Mouse (Mus musculus) embryonic facial prominence, embryonic 15.5 days (tissue): ENCODE results near the gene Plekho1. TPM values are rescaled to one million over a fixed set of nuclear protein-coding genes. Genes with fewer than 3 reads are reported as not detected.

ENCODE experiments used
- ATAC-seq: fragments of 200-750 bp; cut with Nextera tagmentation; 2 replicates; pipeline ENCODE4 v1.8.0; 2017; ENCODE audit warnings: low read depth, moderate TSS enrichment; ENCODE audit not compliant: insufficient number of reproducible peaks, low FRiP score, low TSS enrichment
- H3K27ac ChIP-seq: fragments of 300-500 bp; sonication (generic); replicated peaks from 2 replicates; pipeline ENCODE4 v1.5.1; 2015; ENCODE audit warnings: mild to moderate bottlenecking, inconsistent platforms
- H3K27me3 ChIP-seq: fragments of 300-500 bp; sonication (generic); 2 replicates; pipeline ENCODE4 v1.6.1; 2015; ENCODE audit warnings: inconsistent platforms
- H3K36me3 ChIP-seq: fragments of 300-500 bp; sonication (generic); 2 replicates; pipeline ENCODE4 v1.6.1; 2015; ENCODE audit warnings: mild to moderate bottlenecking, inconsistent platforms
- H3K4me1 ChIP-seq: fragments of 300-500 bp; sonication (generic); 2 replicates; pipeline ENCODE4 v1.6.1; 2015; ENCODE audit warnings: inconsistent platforms
- H3K4me2 ChIP-seq: fragments of 300-500 bp; sonication (generic); replicated peaks from 2 replicates; pipeline ENCODE4 v1.6.1; 2015; ENCODE audit warnings: mild to moderate bottlenecking, inconsistent platforms
- H3K4me3 ChIP-seq: fragments of 300-500 bp; sonication (generic); replicated peaks from 2 replicates; pipeline ENCODE4 v1.5.1; 2015; ENCODE audit warnings: mild to moderate bottlenecking, inconsistent platforms
- H3K9ac ChIP-seq: fragments of 300-500 bp; sonication (generic); 2 replicates; pipeline ENCODE4 v1.6.1; 2015; ENCODE audit warnings: inconsistent platforms
- H3K9me3 ChIP-seq: fragments of 300-500 bp; sonication (generic); replicated peaks from 2 replicates; pipeline ENCODE4 v1.6.1; 2016; ENCODE audit warnings: inconsistent platforms
- WGBS: fragments of 180-500 bp; shearing (Covaris S2); methylation state at CpG from one replicate; pipeline ENCODE4 v1.1.7; 2015; 5-methylcytosine and 5-hydroxymethylcytosine counted together
- polyA plus RNA-seq: library from polyadenylated mRNA; unstranded; fragments of >200 nt; fragmentation: Nextera tagmentation; extraction: Ambion mirVana; gene quantifications from 2 replicates; pipeline ENCODE4 v1.2.1, GENCODE M21; 2015

The Plekho1 gene
- polyA plus RNA-seq, 1 experiment from 2014 or later: 36.7 TPM

GRCm38 (mm10) chr3:95944742-95945141, 51.1 kb downstream of the Plekho1 start:
- ATAC-seq: no peak
- Histone ChIP-seq H3K4me2 (no peak overlapping the region), H3K27ac (no peak overlapping the region), H3K9ac (no peak overlapping the region), H3K36me3 (peaks cover 66% of the 10 kb centered on the region), H3K27me3 (no peaks in the 10 kb centered on the region), H3K4me1 (no peaks in the 10 kb centered on the region; the same call in 1 of the 2 replicates), H3K4me3 (no peak overlapping the region), H3K9me3 (no peaks in the 10 kb centered on the region)
- 90% methylated on average over 8 of the region's 8 CpGs for WGBS

- H3K4me1 ChIP-seq: no peaks in the 10 kb centered on the region; the same call in 1 of the 2 replicates
- H3K27ac ChIP-seq: no peak overlapping the region
- H3K36me3 ChIP-seq: peaks cover 77% of the 10 kb centered on the region
- no peak overlapping the region for H3K9ac ChIP-seq
- 95% methylated on average over 7 of the region's 7 CpGs for WGBS
- no peak overlapping the region for H3K4me3 ChIP-seq
- ATAC-seq: no peak
- no peaks in the 10 kb centered on the region for H3K9me3 ChIP-seq
- H3K27me3 ChIP-seq: no peaks in the 10 kb centered on the region
- no peak overlapping the region for H3K4me2 ChIP-seq
These were observed 52.6 kb downstream of the Plekho1 start for GRCm38 (mm10) chr3:95943226-95943625.

GRCm38 (mm10) chr3:95942749-95943148, 53.1 kb downstream of the Plekho1 start:
- peaks cover 82% of the 10 kb centered on the region for H3K36me3 ChIP-seq
- no peaks in the 10 kb centered on the region for H3K9me3 ChIP-seq
- H3K4me3 ChIP-seq: no peak overlapping the region
- H3K4me2 ChIP-seq: no peak overlapping the region
- H3K27ac ChIP-seq: no peak overlapping the region
- H3K4me1 ChIP-seq: no peaks in the 10 kb centered on the region; the same call in 1 of the 2 replicates
- 73% methylated on average over 6 of the region's 6 CpGs for WGBS
- H3K27me3 ChIP-seq: no peaks in the 10 kb centered on the region
- H3K9ac ChIP-seq: no peak overlapping the region
- no peak for ATAC-seq

- H3K36me3 ChIP-seq: peaks cover 88% of the 10 kb centered on the region
- no peak for ATAC-seq
- H3K9me3 ChIP-seq: no peaks in the 10 kb centered on the region
- no peak overlapping the region for H3K4me3 ChIP-seq
- H3K4me1 ChIP-seq: no peaks in the 10 kb centered on the region; the same call in 1 of the 2 replicates
- H3K27ac ChIP-seq: no peak overlapping the region
- H3K4me2 ChIP-seq: no peak overlapping the region
- 92% methylated on average over 15 of the region's 15 CpGs for WGBS
- H3K9ac ChIP-seq: no peak overlapping the region
- no peaks in the 10 kb centered on the region for H3K27me3 ChIP-seq
These were observed 57.0 kb downstream of the Plekho1 start for GRCm38 (mm10) chr3:95938835-95939234.

Other genes starting within 250 kb of the Plekho1 start
- gene Tars2, start 235.8 kb downstream of the Plekho1 start, polyA plus RNA-seq: 39.4 and 45.8 TPM in 2 replicates
- gene Rprd2, start 177.1 kb downstream of the Plekho1 start, polyA plus RNA-seq: 20.8 and 22.8 TPM in 2 replicates
- gene Prpf3, start 140.1 kb downstream of the Plekho1 start, polyA plus RNA-seq: 47.9 and 48.5 TPM in 2 replicates
- gene Mrps21, start 124.5 kb downstream of the Plekho1 start, polyA plus RNA-seq: 297 and 310 TPM in 2 replicates
- 7.7 and 8.2 TPM in 2 replicates for gene Ciart, start 113.8 kb downstream of the Plekho1 start, polyA plus RNA-seq
- 22.1 and 24.1 TPM in 2 replicates for gene BC028528, start 104.0 kb downstream of the Plekho1 start, polyA plus RNA-seq
- gene Aph1a, start 102.0 kb downstream of the Plekho1 start, polyA plus RNA-seq: 30.1 and 34.6 TPM in 2 replicates
- 1.6 and 2.0 TPM in 2 replicates for gene Car14, start 91.3 kb downstream of the Plekho1 start, polyA plus RNA-seq
- gene Anp32e, start 66.8 kb downstream of the Plekho1 start, polyA plus RNA-seq: 173 and 175 TPM in 2 replicates
- 41.0 and 46.1 TPM in 2 replicates for gene Vps45, start 62.5 kb upstream of the Plekho1 start, polyA plus RNA-seq
- 22.0 and 26.1 TPM in 2 replicates for gene Otud7b, start 108.5 kb upstream of the Plekho1 start, polyA plus RNA-seq
- 25.7 and 26.6 TPM in 2 replicates for gene Mtmr11, start 166.0 kb upstream of the Plekho1 start, polyA plus RNA-seq
- gene Sf3b4, start 176.3 kb upstream of the Plekho1 start, polyA plus RNA-seq: 160 and 167 TPM in 2 replicates
- gene Sv2a, start 185.2 kb upstream of the Plekho1 start, polyA plus RNA-seq: 4.8 and 5.6 TPM in 2 replicates
- 50.9 and 52.6 TPM in 2 replicates for gene Bola1, start 223.7 kb upstream of the Plekho1 start, polyA plus RNA-seq
- gene Hist2h2ab, start 223.9 kb upstream of the Plekho1 start, polyA plus RNA-seq: not detected in 2 replicates
- gene Hist2h2ac, start 224.9 kb upstream of the Plekho1 start, polyA plus RNA-seq: 5.8 and 10.1 TPM in 2 replicates
- 9.8 and 13.5 TPM in 2 replicates for gene Hist2h2be, start 225.1 kb upstream of the Plekho1 start, polyA plus RNA-seq
- 4.7 and 5.7 TPM in 2 replicates for gene Hist2h3c2, start 243.1 kb upstream of the Plekho1 start, polyA plus RNA-seq
- 76.7 and 79.1 TPM in 2 replicates for gene Hist2h2aa2, start 244.3 kb upstream of the Plekho1 start, polyA plus RNA-seq
- 25.9 and 30.4 TPM in 2 replicates for gene Hist2h2aa1, start 249.5 kb upstream of the Plekho1 start, polyA plus RNA-seq